Mouse (Mus musculus) left cerebral cortex, adult 8-10 months (tissue): ENCODE measurements around the gene Kirrel3. TPM values are rescaled to one million over a fixed set of nuclear protein-coding genes. Genes with fewer than 3 reads are reported as not detected.

Experiments used
- DNase-seq, 2 experiments: peaks; one replicate each; pipeline ENCODE4 v3.0.0; 2022; ENCODE audit warnings: low spot score in 2 of 2
- total RNA-seq, 4 experiments: library from RNA; stranded (reverse); gene quantifications; 2 replicates each; pipeline ENCODE4 v1.2.4; 2022

Gene Kirrel3
- 10 to 100 TPM; 52.5 to 62.2 (median 53.9) TPM for total RNA-seq

- peak; percentile 61 to 79 for DNase-seq
These were observed at the start of gene Kirrel3 for GRCm38 (mm10) chr9:34485759-34486431. Gene Kirrel3 (plus strand): TSS chr9:34485894.

DNA sequence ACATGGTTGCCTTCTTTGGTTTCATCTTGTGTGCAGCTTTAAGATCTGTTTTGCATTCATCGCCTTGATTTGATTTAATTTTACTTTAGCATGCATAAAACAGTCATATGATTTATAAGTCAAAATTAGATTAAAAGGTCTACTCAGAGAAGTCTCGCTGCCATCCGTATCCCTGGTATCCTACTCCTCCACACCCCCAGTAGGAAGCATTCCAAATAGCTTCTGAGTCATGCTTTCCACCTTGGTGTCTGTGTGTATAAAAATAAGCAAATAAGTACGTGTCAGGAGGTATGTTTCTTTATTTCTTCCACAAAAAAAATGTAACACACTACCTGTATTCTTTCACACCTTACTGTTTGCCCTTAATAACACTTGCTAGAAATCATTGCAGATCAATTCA lies 45.0 kb upstream of the Kirrel3 start:
- DNase-seq, result no peak

DNA sequence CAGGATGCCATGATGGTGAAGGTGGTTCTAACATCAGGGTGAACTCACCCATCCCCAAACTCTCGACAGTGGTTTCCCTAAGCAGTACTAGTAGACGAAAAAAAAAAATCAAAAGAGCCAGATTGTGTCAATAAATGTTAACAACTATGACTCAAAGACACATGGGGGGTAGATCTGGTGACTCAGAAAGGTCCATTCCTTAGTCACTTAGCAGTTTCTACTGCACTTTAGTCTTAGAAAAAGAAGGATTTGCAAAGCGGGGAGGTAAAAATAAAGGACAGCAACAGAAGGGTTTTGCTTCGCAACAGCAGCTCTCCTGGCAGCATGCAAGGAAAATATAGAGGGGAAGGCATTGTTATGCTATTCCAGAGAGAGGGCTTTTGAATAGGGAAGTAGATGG lies 41.7 kb upstream of the Kirrel3 start:
- no peak for DNase-seq

- DNase-seq, result no peak
These were observed 39.0 kb upstream of the Kirrel3 start for GRCm38 (mm10) chr9:34446497-34447350.

- no peak for DNase-seq
These were observed 38.0 kb upstream of the Kirrel3 start for GRCm38 (mm10) chr9:34447736-34448135.

DNA sequence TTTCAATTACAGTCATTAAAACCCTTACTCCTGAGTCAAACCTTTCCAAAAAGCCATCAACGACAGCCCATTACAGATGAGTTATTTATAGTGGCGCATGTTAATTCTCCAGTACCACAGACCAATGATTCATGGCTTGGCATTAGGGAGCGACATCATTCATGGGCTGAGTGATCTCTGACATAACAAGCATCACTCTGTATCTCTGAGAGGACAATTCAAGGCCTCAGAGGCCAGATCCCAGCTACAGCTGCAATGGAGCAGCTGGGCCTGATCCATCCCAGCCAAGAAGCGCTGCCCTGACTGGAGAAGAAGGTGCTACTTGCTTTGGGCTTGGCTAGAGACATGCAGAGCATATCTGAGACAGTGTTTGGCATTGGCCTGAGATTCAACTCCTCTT lies 37.2 kb upstream of the Kirrel3 start:
- no peak for DNase-seq

- DNase-seq, result no peak
These were observed 27.5 kb upstream of the Kirrel3 start for GRCm38 (mm10) chr9:34458189-34458588.

DNA sequence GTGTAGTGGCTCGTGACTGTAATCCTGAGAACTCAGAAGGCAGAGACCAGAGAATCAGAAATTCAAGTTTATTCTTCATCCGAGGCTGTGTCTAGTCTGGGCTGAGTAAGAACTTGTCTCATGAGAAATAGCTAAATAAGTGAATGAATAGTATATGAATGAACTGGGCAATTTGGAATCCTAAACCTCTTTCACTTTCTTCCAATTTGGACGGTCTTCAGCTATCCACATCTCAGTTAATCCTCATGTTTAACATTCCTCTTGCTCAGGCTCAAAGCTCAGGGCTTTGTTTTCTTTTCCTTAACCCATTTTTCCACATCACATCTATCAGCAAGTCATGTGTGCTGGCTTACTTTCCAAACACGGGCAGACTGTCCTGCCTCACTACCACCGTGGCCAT lies 25.7 kb upstream of the Kirrel3 start:
- no peak for DNase-seq

GRCm38 (mm10) chr9:34463666-34464065 lies 22.0 kb upstream of the Kirrel3 start:
- DNase-seq, result no peak

GRCm38 (mm10) chr9:34466058-34466457 lies 19.6 kb upstream of the Kirrel3 start:
- DNase-seq, result no peak

- no peak for DNase-seq
These were observed 16.5 kb upstream of the Kirrel3 start for GRCm38 (mm10) chr9:34469180-34469579.

DNA sequence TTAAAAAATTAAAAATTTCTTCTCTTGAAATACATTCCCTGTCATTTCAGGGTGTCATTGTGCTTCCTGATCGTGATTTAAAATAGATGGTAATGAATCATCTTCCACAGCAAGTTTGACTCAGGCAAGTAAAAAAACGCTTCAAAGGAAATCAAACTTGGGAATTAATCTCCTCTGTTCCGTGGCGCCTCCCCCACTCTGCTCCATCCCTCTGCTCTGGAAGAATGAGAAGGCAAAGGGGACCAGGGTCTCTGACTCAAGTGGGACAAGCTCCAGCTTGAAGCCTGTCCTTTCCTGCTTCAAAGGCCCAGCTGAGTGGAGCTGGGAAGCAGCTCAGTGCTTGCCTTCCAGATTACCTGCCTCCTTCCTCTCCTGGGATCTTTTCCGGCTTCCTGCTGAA lies 9.5 kb upstream of the Kirrel3 start:
- no peak for DNase-seq

DNA sequence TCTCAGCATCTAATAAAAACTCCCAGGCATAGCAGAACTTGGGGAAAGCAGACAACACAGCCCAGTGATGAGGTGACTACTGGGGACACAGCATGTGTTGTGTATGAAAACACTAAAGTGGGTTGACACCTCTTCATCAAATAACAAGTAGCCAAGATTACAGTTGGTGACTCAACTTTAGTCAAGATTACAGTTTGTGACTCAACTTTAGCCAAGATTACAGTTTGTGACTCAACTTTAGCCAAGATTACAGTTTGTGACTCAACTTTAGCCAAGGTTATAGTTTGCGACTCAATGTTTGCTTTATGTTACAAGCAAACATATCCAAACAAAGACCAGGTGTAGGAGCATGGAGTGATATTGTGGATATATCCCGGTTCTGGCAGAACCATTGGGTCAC lies 7.2 kb upstream of the Kirrel3 start:
- DNase-seq, result no peak

DNA sequence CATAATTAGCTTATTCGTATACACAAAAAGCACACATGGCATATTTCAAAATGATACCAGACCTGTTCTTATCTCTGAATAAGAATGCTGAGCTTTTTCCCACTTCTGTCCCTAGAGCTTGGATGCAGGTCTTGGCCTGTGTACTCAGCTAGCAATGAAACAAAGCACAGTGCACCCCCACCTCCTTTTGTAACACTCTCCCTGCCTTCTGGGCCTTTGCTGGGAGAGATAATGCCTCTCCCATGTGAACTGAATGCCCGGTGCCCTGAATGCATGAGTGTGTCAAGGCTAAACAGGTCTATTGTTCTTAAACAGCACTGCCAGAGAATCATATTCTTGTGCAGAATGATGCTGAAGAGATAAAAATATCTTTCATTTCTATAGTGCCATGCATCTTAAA lies 2.5 kb upstream of the Kirrel3 start:
- no peak for DNase-seq

- DNase-seq, result no peak
These were observed 1.0 kb upstream of the Kirrel3 start for GRCm38 (mm10) chr9:34484665-34485064.

- DNase-seq, result peak in 1 of 2 experiments; percentile 28
These were observed 2.6 kb downstream of the Kirrel3 start for GRCm38 (mm10) chr9:34488267-34488666.

DNA sequence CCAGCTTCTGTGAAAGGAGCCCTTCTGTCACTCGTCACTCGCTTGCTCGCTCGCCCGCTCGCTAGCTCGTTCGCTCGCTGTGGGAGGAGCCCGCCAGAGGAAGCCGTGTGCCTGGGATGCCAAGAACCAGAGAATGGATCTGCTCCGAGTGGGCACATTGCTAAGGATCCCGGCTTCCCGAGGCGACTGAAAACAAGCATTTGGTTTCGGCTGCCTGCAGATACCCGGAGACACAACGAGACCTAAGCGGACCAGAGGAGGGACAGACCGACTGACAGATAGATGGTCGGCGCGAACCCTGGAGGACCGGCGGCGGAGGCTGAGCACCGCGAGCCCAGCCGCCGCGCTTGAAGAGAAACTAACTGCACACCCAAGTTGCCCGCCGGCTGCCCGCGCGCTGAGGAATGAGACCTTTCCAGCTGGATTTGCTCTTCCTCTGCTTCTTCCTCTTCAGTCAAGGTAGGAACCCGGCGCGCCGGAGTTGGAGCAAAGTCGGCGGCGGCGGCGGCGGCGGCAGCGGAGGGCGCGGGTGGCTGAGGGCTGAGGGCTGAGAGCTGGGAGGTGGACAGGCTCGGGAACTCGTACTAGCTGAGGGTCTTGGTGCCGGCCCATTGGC lies 3.1 kb downstream of the Kirrel3 start:
- peak; percentile 65 to 66 for DNase-seq

DNA sequence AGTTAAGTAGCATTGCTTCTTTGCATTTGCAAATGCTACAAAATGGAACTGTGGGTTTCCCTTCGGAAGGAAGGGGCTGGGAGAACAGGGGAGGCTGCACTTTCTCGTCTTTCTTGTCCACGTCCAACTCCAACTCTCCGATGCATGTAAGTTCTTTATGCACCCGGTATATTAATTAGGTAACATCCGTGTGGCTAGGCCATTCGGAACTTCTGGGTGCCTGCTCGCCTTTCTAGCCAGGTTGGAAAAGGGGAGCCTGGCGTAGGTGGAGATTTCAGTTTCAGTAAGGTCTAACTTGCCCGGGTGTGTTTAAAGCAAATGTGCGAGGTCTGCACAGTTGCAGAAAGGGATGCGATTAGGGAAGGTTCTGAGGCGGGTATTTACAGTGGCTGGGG lies 3.6 kb downstream of the Kirrel3 start:
- no peak for DNase-seq

GRCm38 (mm10) chr9:34489760-34490159 lies 4.1 kb downstream of the Kirrel3 start:
- DNase-seq, result no peak

- DNase-seq, result no peak
These were observed 6.4 kb downstream of the Kirrel3 start for GRCm38 (mm10) chr9:34492121-34492520.

GRCm38 (mm10) chr9:34493571-34493970 lies 7.9 kb downstream of the Kirrel3 start:
- DNase-seq, result no peak

GRCm38 (mm10) chr9:34498126-34498525 lies 12.4 kb downstream of the Kirrel3 start:
- DNase-seq, result no peak
